Mouse (Mus musculus) kidney, postnatal 10 days (tissue): Measurements from ENCODE around the gene Gm10487.
"Not testable (repeated sequence)": the region's sequence is repeated elsewhere in the genome, so short reads cannot be mapped to it uniquely, and the experiment has no call there.

ENCODE experiments used
- DNase-seq: peaks from one replicate; pipeline ENCODE4 v3.0.0; 2021; ENCODE audit warnings: mixed read lengths

Gm10487 gene

DNA sequence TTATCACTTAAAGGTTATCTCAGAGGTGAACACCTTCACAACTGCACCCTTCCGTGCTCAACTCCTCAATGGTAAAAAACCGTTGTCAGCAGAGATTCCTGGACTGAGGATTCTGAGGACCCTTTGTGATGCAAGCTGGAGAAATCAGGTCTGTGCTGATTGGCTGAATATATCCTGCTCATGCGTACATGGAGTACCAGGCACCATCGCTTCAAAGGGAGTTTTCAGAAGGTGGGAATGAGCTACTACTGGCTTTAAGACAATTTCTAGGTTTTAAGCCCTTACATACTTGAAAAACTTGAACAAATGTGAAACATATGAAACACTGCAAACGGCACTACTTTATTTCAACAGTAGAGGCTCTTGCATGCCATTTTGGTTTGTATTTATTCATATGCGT is at the start of gene Gm10487:
TSS of gene Gm10487 (minus strand) at position 101 of the 400 bp plus-strand sequence.
- DNase-seq, result not testable (repeated sequence)
